Mouse (Mus musculus) midbrain, embryonic 10.5 days (tissue): ENCODE results near the gene Ddrgk1. TPM values are rescaled to one million over a fixed set of nuclear protein-coding genes. Genes with fewer than 3 reads are reported as not detected.
A peak's percentile ranks its signal among the peaks of the same experiment; 100 is the strongest.

Experiments
- DNase-seq: peaks from one replicate; pipeline ENCODE4 v3.0.0-alpha.2; 2017; ENCODE audit warnings: low spot score
- H3K27ac ChIP-seq: fragments of 300-500 bp; sonication (generic); replicated peaks from 2 replicates; pipeline ENCODE4 v1.5.1; 2016; ENCODE audit warnings: mild to moderate bottlenecking
- H3K27me3 ChIP-seq: fragments of 300-500 bp; sonication (generic); 2 replicates; pipeline ENCODE4 v1.6.1; 2016; ENCODE audit warnings: low read depth, mild to moderate bottlenecking; ENCODE audit not compliant: poor library complexity, severe bottlenecking
- H3K36me3 ChIP-seq: fragments of 300-500 bp; sonication (generic); 2 replicates; pipeline ENCODE4 v1.6.1; 2016; ENCODE audit warnings: mild to moderate bottlenecking, moderate library complexity
- H3K4me1 ChIP-seq: fragments of 300-500 bp; sonication (generic); 2 replicates; pipeline ENCODE4 v1.6.1; 2016
- H3K4me3 ChIP-seq: fragments of 300-500 bp; sonication (generic); 2 replicates; pipeline ENCODE4 v1.5.1; 2016; ENCODE audit warnings: mild to moderate bottlenecking, moderate library complexity
- H3K9me3 ChIP-seq: fragments of 300-500 bp; sonication (generic); replicated peaks from 2 replicates; pipeline ENCODE4 v1.6.1; 2016; ENCODE audit warnings: mild to moderate bottlenecking
- WGBS: fragments of 180-500 bp; shearing (Covaris S2); methylation state at CpG from one replicate; pipeline ENCODE4 v1.1.7; 2016; 5-methylcytosine and 5-hydroxymethylcytosine counted together
- polyA plus RNA-seq: library from polyadenylated mRNA; unstranded; fragments of >200 nt; fragmentation: Nextera tagmentation; extraction: Ambion mirVana; gene quantifications from 2 replicates; pipeline ENCODE4 v1.2.1, GENCODE M21; 2016

Gene Ddrgk1
- polyA plus RNA-seq, 1 experiment from 2014 or later: 40.6 TPM

DNA sequence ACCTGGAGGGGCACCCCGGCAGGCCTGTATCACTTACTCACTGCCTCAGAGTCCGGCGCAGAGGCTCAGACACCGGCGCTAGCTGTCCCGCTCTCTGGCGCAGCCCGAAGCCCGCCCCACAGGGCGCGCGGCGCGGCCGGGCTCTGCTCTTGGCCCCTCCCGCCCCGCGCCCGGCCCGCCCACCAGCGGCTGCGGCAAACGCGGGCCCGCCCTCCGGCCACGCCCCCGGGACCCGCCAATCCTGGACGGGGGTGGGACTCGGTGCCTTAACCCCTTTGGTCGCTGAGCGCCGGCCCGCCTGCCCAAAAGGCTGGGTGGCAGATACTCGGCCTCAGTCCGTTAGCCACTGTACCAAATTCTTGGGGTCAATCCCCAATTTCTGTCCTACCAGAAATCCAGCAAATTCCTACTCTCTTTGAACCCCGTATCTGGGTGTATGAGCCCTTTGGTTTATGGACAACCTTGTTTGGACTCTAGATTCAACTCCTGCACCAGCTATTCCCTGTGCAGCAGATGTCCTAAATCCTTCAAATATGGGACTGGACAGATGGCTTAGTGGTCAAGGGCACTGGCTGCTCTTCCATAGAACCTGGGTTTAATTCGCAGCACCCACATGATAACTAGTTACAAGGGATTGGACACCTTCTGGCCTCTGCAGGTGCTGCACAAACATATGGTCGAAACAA is 21.6 kb downstream of the Ddrgk1 start, which contains the start of gene Lzts3:
Lzts3 (minus strand) TSS at position 120 of the 686 bp plus-strand sequence.
- Histone ChIP-seq H3K9me3 (no peaks in the 10 kb centered on the region), H3K4me3 (peak within 1 kb of the TSS; percentile 79), H3K27ac (peak within 1 kb of the TSS; percentile 87), H3K36me3 (no peaks in the 10 kb centered on the region), H3K27me3 (peaks cover 43% of the 10 kb centered on the region), H3K4me1 (peaks cover 24% of the 10 kb centered on the region)
- DNase-seq: peak; percentile 93
- 3% methylated on average over 40 of the region's 40 CpGs for WGBS

- Histone ChIP-seq H3K9me3 (no peaks in the 10 kb centered on the region), H3K27ac (peak overlapping the region; percentile 87), H3K4me3 (peak overlapping the region; percentile 79), H3K27me3 (peaks cover 49% of the 10 kb centered on the region), H3K36me3 (no peaks in the 10 kb centered on the region), H3K4me1 (peaks cover 26% of the 10 kb centered on the region)
- DNase-seq: no peak
- under 1% methylated on average over 27 of the region's 27 CpGs for WGBS
Measured at GRCm38 (mm10) chr2:130642197-130642660, 22.2 kb downstream of the Ddrgk1 start.

- Histone ChIP-seq H3K27ac (0 out of 2 replicates have a peak overlapping the region, but pooled peaks have one; percentile 87), H3K4me1 (peaks cover 26% of the 10 kb centered on the region), H3K9me3 (no peaks in the 10 kb centered on the region), H3K27me3 (peaks cover 57% of the 10 kb centered on the region), H3K4me3 (peak overlapping the region; percentile 79), H3K36me3 (no peaks in the 10 kb centered on the region)
- no peak for DNase-seq
- 77% methylated on average over 6 of the region's 6 CpGs for WGBS
Measured at GRCm38 (mm10) chr2:130641351-130642025, 23.0 kb downstream of the Ddrgk1 start.

DNA sequence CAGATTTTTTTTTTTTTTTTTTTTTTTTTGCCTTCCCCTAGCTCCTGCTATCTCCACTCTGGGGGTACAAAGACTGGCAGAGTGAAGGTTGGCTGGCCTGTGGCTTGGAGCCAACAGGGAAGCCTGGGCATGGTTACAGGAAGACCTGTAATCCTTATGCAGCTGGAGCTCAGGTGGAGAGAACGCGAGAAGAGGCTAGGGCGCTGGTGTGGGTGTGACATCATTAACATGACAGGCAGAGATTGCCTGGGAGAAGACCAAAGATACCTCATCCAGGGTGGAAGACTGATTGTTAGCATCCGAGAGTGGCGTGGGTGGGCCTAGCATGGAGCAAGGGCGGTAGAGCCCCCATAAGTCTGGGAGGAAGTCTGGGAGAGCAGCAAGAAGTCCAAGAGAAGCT is 25.2 kb downstream of the Ddrgk1 start:
- WGBS: 84% methylated on average over 6 of the region's 6 CpGs
- no peak overlapping the region for H3K4me3 ChIP-seq
- no peaks in the 10 kb centered on the region for H3K36me3 ChIP-seq
- no peaks in the 10 kb centered on the region for H3K9me3 ChIP-seq
- no peak for DNase-seq
- no peak overlapping the region for H3K27ac ChIP-seq
- H3K4me1 ChIP-seq: peaks cover 47% of the 10 kb centered on the region
- H3K27me3 ChIP-seq: peaks cover 79% of the 10 kb centered on the region

- Histone ChIP-seq H3K27ac (no peak overlapping the region), H3K4me3 (no peak overlapping the region), H3K36me3 (no peaks in the 10 kb centered on the region), H3K4me1 (peaks cover 57% of the 10 kb centered on the region), H3K9me3 (no peaks in the 10 kb centered on the region), H3K27me3 (peaks cover 90% of the 10 kb centered on the region)
- 34% methylated on average over 16 of the region's 16 CpGs for WGBS
- no peak for DNase-seq
Measured at GRCm38 (mm10) chr2:130638101-130638611, 26.3 kb downstream of the Ddrgk1 start.

GRCm38 (mm10) chr2:130635847-130636246 is 28.6 kb downstream of the Ddrgk1 start:
- DNase-seq: peak; percentile 29
- no peaks in the 10 kb centered on the region for H3K36me3 ChIP-seq
- peaks cover 98% of the 10 kb centered on the region for H3K27me3 ChIP-seq
- H3K4me3 ChIP-seq: peak overlapping the region; percentile 55
- H3K4me1 ChIP-seq: peaks cover 51% of the 10 kb centered on the region
- H3K9me3 ChIP-seq: no peaks in the 10 kb centered on the region
- 6% methylated on average over 21 of the region's 21 CpGs for WGBS
- 0 out of 2 replicates have a peak overlapping the region, but pooled peaks have one; percentile 28 for H3K27ac ChIP-seq

- Histone ChIP-seq H3K27ac (peak overlapping the region; percentile 69), H3K36me3 (no peaks in the 10 kb centered on the region), H3K4me3 (peak overlapping the region; percentile 55), H3K27me3 (peaks cover 91% of the 10 kb centered on the region), H3K4me1 (peaks cover 55% of the 10 kb centered on the region), H3K9me3 (no peaks in the 10 kb centered on the region)
- 1% methylated on average over 38 of the region's 38 CpGs for WGBS
- DNase-seq: peak; percentile 63
Measured at GRCm38 (mm10) chr2:130634739-130635411, 29.6 kb downstream of the Ddrgk1 start.

- H3K9me3 ChIP-seq: no peaks in the 10 kb centered on the region
- H3K27me3 ChIP-seq: peaks cover 84% of the 10 kb centered on the region
- peak overlapping the region; percentile 55 for H3K4me3 ChIP-seq
- peak; percentile 55 for DNase-seq
- peak overlapping the region; percentile 69 for H3K27ac ChIP-seq
- peaks cover 59% of the 10 kb centered on the region for H3K4me1 ChIP-seq
- no peaks in the 10 kb centered on the region for H3K36me3 ChIP-seq
- 12% methylated on average over 14 of the region's 14 CpGs for WGBS
Measured at GRCm38 (mm10) chr2:130634006-130634738, 30.3 kb downstream of the Ddrgk1 start.

DNA sequence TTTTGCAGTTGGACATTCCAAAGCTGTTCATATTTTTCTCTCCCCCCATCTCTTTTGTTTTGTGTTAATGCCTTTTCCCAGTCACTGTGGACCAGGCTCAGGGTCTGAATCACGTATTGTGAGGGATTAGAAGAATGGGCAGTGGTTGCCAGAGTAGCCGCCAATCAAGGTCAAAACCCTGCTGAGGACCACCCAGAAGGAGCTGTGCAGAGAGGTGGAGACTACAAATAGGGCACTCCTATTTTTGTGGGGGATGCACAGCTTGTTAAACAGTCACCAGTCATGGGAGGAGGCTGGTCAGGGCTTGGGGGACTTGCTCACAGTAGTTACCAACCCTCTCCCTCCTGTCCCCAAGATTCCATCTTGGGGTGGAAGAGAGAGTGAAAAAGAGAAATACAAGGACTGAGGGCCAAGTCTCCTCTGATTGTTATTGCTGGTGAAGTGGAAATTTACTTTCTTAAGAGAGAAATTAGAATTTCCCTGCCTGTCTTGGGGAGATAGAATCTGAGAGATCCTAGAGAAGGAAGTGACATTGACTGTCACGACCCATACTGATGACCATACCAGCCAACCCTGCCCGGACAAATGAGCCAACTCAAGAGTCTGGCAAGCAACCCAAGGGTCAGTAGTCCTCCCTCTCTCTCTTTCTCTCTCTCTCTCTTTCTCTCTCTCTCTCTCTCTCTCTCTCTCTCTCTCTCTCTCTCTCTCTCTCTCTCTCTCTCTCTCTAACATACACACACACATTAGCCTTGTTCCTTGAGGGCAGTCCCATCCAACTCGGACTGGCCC is 31.4 kb downstream of the Ddrgk1 start:
- Histone ChIP-seq H3K27ac (peak overlapping the region; percentile 69), H3K36me3 (peaks cover 4% of the 10 kb centered on the region), H3K9me3 (no peaks in the 10 kb centered on the region), H3K4me1 (peaks cover 66% of the 10 kb centered on the region), H3K27me3 (peaks cover 73% of the 10 kb centered on the region), H3K4me3 (no peak overlapping the region; the same call in 1 of the 2 replicates)
- WGBS: 51% methylated on average over 5 of the region's 5 CpGs
- peak; percentile 72 for DNase-seq

GRCm38 (mm10) chr2:130632416-130632815 is 32.0 kb downstream of the Ddrgk1 start:
- Histone ChIP-seq H3K27ac (peak overlapping the region; percentile 69; the same call in 1 of the 2 replicates), H3K27me3 (peaks cover 67% of the 10 kb centered on the region), H3K36me3 (peaks cover 11% of the 10 kb centered on the region), H3K4me1 (peaks cover 62% of the 10 kb centered on the region), H3K4me3 (no peak overlapping the region; the same call in 1 of the 2 replicates), H3K9me3 (no peaks in the 10 kb centered on the region)
- no peak for DNase-seq
- WGBS: 74% methylated on average over 1 of the region's 1 CpGs

GRCm38 (mm10) chr2:130629839-130630203 is 34.6 kb downstream of the Ddrgk1 start, which contains the start of the genes Fastkd5 and Ubox5:
Gene Fastkd5 (minus strand): TSS chr2:130630027.
Gene Ubox5 (minus strand): TSS chr2:130630038.
- peak within 1 kb of the TSS; percentile 92 for H3K27ac ChIP-seq

More at GRCm38 (mm10) chr2:130629839-130630203, 34.6 kb downstream of the Ddrgk1 start, which contains the start of the genes Fastkd5 and Ubox5:
- H3K4me1 ChIP-seq: peaks cover 46% of the 10 kb centered on the region
- peaks cover 37% of the 10 kb centered on the region for H3K36me3 ChIP-seq
- H3K9me3 ChIP-seq: no peaks in the 10 kb centered on the region
- WGBS: under 1% methylated on average over 25 of the region's 25 CpGs
- peak within 1 kb of the TSS; percentile 93 for H3K4me3 ChIP-seq
- peaks cover 41% of the 10 kb centered on the region for H3K27me3 ChIP-seq
- DNase-seq: peak; percentile 85
